Mouse (Mus musculus) testis, adult 2 months (tissue): ENCODE measurements around the gene Fzr1. TPM values are rescaled to one million over a fixed set of nuclear protein-coding genes. Genes with fewer than 3 reads are reported as not detected.

ENCODE experiments used
- H3K27ac ChIP-seq: fragments of 200-500 bp; 2 replicates; pipeline ENCODE4 v1.5.1; 2012; ENCODE audit warnings: low read depth, low read length; ENCODE audit not compliant: control insufficient read depth, insufficient read depth
- H3K27me3 ChIP-seq: fragments of 200-500 bp; 2 replicates; pipeline ENCODE4 v1.6.1; 2012; ENCODE audit warnings: mild to moderate bottlenecking, low read length, moderate library complexity; ENCODE audit not compliant: control insufficient read depth, insufficient read depth
- H3K36me3 ChIP-seq: fragments of 200-500 bp; 2 replicates; pipeline ENCODE4 v1.6.1; 2012; ENCODE audit warnings: mild to moderate bottlenecking, low read length; ENCODE audit not compliant: control insufficient read depth, insufficient read depth
- H3K4me1 ChIP-seq: fragments of 200-500 bp; 2 replicates; pipeline ENCODE4 v1.6.1; 2012; ENCODE audit warnings: low read length; ENCODE audit not compliant: control insufficient read depth, insufficient read depth
- H3K4me3 ChIP-seq: fragments of 200-500 bp; 2 replicates; pipeline ENCODE4 v1.5.1; 2012; ENCODE audit warnings: low read depth, mild to moderate bottlenecking, low read length, moderate library complexity, mixed read lengths; ENCODE audit not compliant: control insufficient read depth
- CTCF ChIP-seq: fragments of 200-500 bp; IDR thresholded peaks from 2 replicates; pipeline ENCODE4 v1.5.1; 2012; ENCODE audit warnings: low read depth, mild to moderate bottlenecking, inconsistent platforms, low read length, moderate library complexity; ENCODE audit not compliant: control insufficient read depth, insufficient read depth, insufficient replicate concordance
- POLR2A ChIP-seq: fragments of 200-500 bp; IDR thresholded peaks from 2 replicates; pipeline ENCODE4 v1.6.1; 2012; ENCODE audit warnings: low read depth, mild to moderate bottlenecking, inconsistent platforms, low read length, moderate library complexity; ENCODE audit not compliant: control insufficient read depth
- polyA plus RNA-seq: library from polyadenylated mRNA; depleted of rRNA; stranded (reverse); fragments of >200 nt; gene quantifications from 2 replicates; pipeline ENCODE4 v1.2.3, GENCODE M21; 2012

The Fzr1 gene
- polyA plus RNA-seq, 1 experiment, result 161 TPM

DNA sequence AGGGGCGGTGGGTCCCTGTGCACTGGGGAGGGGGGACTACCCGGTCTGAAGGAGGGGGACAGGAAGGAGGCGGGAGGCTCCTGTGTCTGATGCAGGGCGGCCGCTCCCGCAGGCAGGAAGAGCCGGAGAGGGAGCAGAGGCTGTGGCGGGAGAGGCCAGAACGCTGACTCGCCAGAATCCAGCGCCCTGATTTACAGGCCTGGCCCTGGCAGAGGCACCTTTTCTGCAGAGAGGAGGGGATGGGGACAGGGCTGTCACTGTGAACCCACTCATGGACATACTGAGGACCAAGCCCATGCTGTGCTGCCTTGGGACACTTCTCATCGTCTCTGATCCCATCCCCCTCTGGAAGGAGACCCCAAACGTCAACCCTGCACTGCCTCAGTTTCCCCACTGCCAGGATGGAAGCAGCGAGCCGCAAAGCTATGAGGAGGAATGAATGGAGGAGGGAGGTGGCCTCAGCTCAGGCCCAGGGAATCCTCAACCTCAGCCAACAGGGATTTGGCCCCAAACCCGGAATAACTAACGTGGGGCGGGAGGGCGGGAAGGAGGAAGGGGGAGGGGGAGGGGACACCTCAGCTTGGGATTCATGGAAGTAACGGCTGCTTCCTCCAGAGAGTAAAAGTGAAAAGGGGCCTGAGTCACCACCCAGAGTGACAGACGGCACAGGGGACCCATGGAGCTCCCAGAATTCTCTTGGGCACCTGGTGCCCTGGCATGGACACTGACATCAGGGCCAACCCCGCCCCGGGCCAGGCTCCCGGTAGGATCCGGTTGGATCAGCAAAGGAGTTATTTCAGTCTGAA, 46.1 kb upstream of the Fzr1 start:
- TF ChIP-seq POLR2A (0 out of 2 replicates have a peak, but pooled peaks have one; percentile 1), CTCF (no peak)
- H3K4me3 ChIP-seq, result no peak overlapping the region
- H3K27me3 ChIP-seq, result no peaks in the 10 kb centered on the region
- no peak overlapping the region for H3K27ac ChIP-seq
- H3K4me1 ChIP-seq, result peaks cover 21% of the 10 kb centered on the region
- no peaks in the 10 kb centered on the region for H3K36me3 ChIP-seq

DNA sequence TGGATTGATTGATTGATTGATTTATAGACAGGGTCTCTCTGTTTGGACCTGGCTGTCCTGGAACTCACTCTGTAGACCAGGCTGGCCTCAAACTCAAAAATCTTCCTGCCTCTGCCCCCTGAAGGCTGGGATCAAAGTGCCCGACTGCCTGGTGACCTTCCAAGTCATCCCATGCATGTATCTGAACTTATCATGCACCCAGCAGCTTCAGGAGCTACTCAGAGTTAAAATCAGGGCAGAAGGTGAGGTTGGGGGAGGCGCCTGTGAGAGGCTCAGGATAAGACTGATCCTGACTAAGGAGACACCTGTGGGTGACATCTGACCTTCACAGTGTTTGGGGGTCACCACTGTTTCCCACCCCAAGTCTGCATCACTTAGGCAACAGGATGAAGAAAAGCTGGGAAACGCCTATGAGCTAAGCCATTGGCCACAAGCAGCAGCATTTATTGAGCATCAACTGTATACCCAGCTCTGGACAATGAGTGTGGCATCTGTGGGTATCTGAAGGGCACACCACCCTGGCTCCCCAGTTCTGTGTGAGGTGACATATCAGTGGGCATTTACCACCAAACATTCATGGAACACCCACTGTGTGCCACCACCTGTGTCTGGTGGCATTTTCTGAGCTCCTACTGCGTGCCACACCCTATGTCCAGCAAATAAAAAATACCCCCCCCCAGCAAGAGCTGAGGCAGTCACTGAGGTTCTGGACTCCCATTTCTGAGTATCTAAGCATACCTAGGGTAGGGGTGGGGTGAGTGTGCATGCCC, 45.3 kb upstream of the Fzr1 start:
- no peaks in the 10 kb centered on the region for H3K27me3 ChIP-seq
- no peak overlapping the region for H3K27ac ChIP-seq
- H3K36me3 ChIP-seq, result no peaks in the 10 kb centered on the region
- TF ChIP-seq CTCF (no peak), POLR2A (no peak)
- peaks cover 21% of the 10 kb centered on the region for H3K4me1 ChIP-seq
- no peak overlapping the region for H3K4me3 ChIP-seq

DNA sequence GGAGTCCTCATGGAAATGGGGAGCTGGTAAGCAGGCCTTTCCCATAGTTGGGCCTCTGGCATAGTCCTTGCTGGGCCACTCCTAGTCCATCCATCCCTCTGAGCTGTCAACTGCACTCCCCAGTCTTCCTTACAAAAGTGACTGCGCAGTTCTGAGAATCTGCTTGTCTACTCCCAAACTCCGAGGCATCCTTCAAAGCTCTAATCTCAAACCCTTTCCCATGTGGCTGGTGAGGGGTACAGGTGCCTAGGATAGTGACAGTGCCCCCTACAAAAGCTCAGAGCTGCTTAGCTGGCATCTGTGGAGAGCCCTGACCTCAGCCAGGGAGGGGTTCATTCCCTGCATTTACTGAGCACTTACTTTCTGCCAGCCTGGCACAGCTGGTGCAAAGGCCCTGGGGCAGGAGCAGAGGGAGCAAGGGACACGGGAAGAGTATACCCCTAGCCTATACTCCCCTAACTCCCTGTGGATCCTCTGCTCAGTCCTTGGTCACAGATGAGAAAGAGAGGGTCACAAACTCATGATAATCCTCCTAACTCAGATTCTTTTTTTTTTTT, 44.4 kb upstream of the Fzr1 start:
- no peak overlapping the region; the same call in 1 of the 2 replicates for H3K27ac ChIP-seq
- no peak overlapping the region for H3K4me3 ChIP-seq
- TF ChIP-seq CTCF (no peak), POLR2A (no peak)
- no peaks in the 10 kb centered on the region for H3K27me3 ChIP-seq
- H3K36me3 ChIP-seq, result no peaks in the 10 kb centered on the region
- H3K4me1 ChIP-seq, result peaks cover 21% of the 10 kb centered on the region

DNA sequence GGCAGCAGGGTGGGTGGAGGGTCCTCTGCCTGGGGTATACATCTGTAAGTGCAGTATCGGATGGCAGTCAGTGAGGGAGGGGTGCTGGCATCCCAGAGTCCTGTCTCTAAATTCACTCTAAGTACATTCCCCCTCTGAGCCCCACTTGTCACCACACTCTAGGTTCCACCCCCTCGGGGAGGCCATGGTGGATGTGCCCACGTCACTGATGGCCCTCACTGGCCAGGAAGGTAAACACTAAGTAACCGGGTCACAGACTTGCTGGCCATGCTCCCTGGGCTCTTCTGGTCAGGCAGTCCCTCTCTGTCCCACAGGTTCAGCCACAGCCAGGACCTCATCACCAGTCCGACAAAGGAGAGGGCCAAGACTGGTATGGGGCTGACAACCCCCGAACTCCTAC, 43.9 kb upstream of the Fzr1 start:
- Histone ChIP-seq H3K36me3 (no peaks in the 10 kb centered on the region), H3K27ac (no peak overlapping the region; the same call in 1 of the 2 replicates), H3K4me1 (peaks cover 23% of the 10 kb centered on the region), H3K4me3 (no peak overlapping the region), H3K27me3 (no peaks in the 10 kb centered on the region)
- TF ChIP-seq POLR2A, result no peak; the same call in 1 of the 2 replicates
- TF ChIP-seq CTCF, result no peak

DNA sequence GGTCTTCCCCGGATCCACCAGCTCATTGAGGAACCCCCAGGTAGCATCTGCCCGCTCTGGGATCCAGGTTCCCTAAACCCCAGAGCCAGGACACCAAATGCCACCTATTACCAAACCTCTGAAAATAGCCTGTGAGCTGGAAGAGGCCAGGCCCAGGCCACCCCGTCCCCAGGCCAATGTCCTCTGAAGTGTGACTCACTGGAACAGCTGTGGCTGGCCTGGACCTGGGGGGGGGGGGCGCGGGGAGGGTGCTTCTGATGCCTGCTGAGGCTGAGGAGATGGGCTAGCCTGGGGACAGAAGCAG, 43.4 kb upstream of the Fzr1 start:
- Histone ChIP-seq H3K27ac (no peak overlapping the region), H3K36me3 (no peaks in the 10 kb centered on the region), H3K4me3 (no peak overlapping the region), H3K27me3 (no peaks in the 10 kb centered on the region), H3K4me1 (peaks cover 23% of the 10 kb centered on the region)
- TF ChIP-seq POLR2A (no peak), CTCF (no peak)

DNA sequence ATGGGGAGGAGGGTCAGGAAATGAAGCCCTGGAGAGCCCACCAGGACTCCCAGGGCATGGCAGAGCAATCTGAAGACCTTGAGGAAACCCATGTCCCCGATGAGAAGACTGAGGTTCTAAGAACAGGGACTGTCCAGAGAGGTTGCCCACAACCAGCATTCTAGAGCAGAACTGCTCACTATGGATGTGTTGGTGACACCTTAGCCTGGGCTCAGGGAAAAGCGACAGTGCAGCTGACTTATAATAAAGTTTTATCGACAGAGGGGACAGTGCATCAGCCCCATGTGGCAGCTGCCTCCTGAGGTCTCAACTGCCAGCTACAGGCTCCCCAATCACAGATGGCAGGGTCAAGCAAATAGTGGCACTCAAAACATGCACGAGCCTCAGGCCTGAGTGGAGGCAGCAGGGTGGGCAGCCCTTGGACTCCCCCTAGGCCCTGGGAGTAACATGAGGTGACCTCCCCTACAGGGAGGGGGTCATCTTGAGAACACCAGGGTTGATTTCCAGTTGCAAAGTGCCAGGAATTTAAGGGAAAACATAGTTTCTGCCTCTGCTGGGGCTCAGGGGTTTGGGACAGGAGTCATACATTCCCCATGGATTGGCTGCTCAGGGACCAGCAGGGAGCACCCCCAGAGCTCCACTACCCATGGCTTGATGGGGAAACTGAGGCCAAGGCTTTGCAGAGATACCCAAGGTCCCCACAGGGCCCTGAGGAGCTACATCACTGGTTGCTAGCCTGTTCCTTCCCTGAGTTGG, 42.9 kb upstream of the Fzr1 start:
- no peaks in the 10 kb centered on the region for H3K36me3 ChIP-seq
- no peaks in the 10 kb centered on the region for H3K27me3 ChIP-seq
- no peak overlapping the region for H3K27ac ChIP-seq
- TF ChIP-seq POLR2A (no peak), CTCF (no peak)
- peaks cover 26% of the 10 kb centered on the region for H3K4me1 ChIP-seq
- H3K4me3 ChIP-seq, result peak overlapping the region; percentile 78
